Mouse (Mus musculus) thymus, adult 2 months (tissue): Measurements from ENCODE around the gene Adprh.

Experiments
- CTCF ChIP-seq: fragments of 200-500 bp; IDR thresholded peaks from 2 replicates; pipeline ENCODE4 v1.5.1; 2012; ENCODE audit warnings: mild to moderate bottlenecking, control low read depth, low read length, moderate library complexity, borderline replicate concordance; ENCODE audit not compliant: control insufficient read depth, poor library complexity, insufficient read depth; ENCODE audit errors: extremely low read depth
- POLR2A ChIP-seq: fragments of 200-500 bp; IDR thresholded peaks from 2 replicates; pipeline ENCODE4 v1.6.1; 2012; ENCODE audit warnings: mild to moderate bottlenecking, low read length, control low read depth, moderate library complexity; ENCODE audit not compliant: control insufficient read depth, poor library complexity, insufficient read depth; ENCODE audit errors: extremely low read depth

DNA sequence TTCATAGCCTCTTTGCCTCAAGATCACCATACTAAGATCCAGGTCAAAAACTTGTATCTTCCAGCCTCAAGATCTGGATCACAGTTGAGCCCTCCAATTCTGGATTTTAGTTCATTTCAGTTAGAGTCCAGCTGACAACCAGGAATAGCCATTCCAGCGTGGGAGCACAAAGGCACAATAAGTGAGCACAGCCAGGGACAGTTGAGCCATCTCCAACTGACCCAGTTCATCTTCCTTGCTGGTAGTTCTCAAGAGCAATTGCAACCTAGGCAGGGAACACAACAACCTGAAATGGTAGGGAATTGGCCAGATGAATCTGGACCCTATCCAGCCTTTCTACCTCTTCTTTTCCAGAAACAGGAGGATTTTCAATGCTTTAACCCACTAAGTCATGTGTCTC is 13.3 kb downstream of the Adprh start:
- TF ChIP-seq CTCF (no peak), POLR2A (no peak)
